Mouse (Mus musculus) embryonic facial prominence, embryonic 12.5 days (tissue): Measurements from ENCODE around the gene Lpcat3. TPM values are rescaled to one million over a fixed set of nuclear protein-coding genes. Genes with fewer than 3 reads are reported as not detected.

Experiments
- ATAC-seq: fragments of 200-750 bp; cut with Nextera tagmentation; 2 replicates; pipeline ENCODE4 v1.8.0; 2017; ENCODE audit not compliant: insufficient number of reproducible peaks, insufficient read depth, low FRiP score, low TSS enrichment
- H3K27ac ChIP-seq: fragments of 300-500 bp; sonication (generic); 2 replicates; pipeline ENCODE4 v1.5.1; 2016; ENCODE audit warnings: mild to moderate bottlenecking
- H3K27me3 ChIP-seq: fragments of 300-500 bp; sonication (generic); 2 replicates; pipeline ENCODE4 v1.6.1; 2016; ENCODE audit warnings: mild to moderate bottlenecking, moderate library complexity
- H3K36me3 ChIP-seq: fragments of 300-500 bp; sonication (generic); 2 replicates; pipeline ENCODE4 v1.6.1; 2016; ENCODE audit warnings: mild to moderate bottlenecking
- H3K4me1 ChIP-seq: fragments of 300-500 bp; sonication (generic); 2 replicates; pipeline ENCODE4 v1.6.1; 2016
- H3K4me2 ChIP-seq: fragments of 300-500 bp; sonication (generic); replicated peaks from 2 replicates; pipeline ENCODE4 v1.6.1; 2016; ENCODE audit warnings: mild to moderate bottlenecking, moderate library complexity
- H3K4me3 ChIP-seq: fragments of 300-500 bp; sonication (generic); 2 replicates; pipeline ENCODE4 v1.5.1; 2016; ENCODE audit warnings: mild to moderate bottlenecking
- H3K9ac ChIP-seq: fragments of 300-500 bp; sonication (generic); 2 replicates; pipeline ENCODE4 v1.6.1; 2016; ENCODE audit warnings: mild to moderate bottlenecking, moderate library complexity
- H3K9me3 ChIP-seq: fragments of 300-500 bp; sonication (generic); 2 replicates; pipeline ENCODE4 v1.6.1; 2016; ENCODE audit warnings: mild to moderate bottlenecking, moderate library complexity
- WGBS: fragments of 180-500 bp; shearing (Covaris S2); methylation state at CpG from one replicate; pipeline ENCODE4 v1.1.7; 2016; 5-methylcytosine and 5-hydroxymethylcytosine counted together
- polyA plus RNA-seq: library from polyadenylated mRNA; unstranded; fragments of >200 nt; fragmentation: Nextera tagmentation; extraction: Ambion mirVana; gene quantifications from 2 replicates; pipeline ENCODE4 v1.2.1, GENCODE M21; 2016

Lpcat3 gene
- polyA plus RNA-seq, 1 experiment from 2014 or later: 49.1 TPM

DNA sequence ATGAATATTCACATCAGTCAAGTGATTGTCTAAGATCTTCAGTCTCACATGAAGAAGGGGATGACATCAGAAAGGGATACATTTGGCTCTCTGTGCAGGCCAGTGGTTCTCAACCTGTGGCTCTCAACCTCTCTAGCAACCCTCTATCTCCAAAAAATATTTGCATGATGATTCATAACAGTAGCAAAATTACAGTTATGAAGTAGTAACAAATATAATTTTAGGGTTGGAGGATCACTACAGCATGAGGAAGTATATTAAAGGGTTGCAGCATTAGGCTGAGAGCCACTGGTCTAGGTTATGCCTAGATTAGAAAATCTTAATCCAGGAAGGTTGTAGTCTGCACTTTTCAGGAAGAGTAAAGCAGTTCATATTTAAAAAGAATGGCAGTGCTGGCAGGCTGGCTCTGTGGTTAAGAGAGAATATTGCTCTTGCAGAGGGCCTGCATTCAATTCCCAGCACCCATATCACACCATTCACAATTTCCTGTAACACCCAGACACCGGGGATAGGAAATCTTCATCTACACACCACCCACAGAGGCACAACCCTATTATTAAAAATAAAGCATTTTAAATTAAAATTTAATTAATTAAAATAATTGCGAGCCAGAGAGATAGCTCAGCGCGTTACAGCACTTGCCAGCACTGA is 1.5 kb upstream of the Lpcat3 start:
- Histone ChIP-seq H3K27me3 (no peaks in the 10 kb centered on the region), H3K4me1 (peaks cover 4% of the 10 kb centered on the region; the same call in 1 of the 2 replicates), H3K9me3 (no peaks in the 10 kb centered on the region), H3K27ac (no peak overlapping the region), H3K36me3 (no peaks in the 10 kb centered on the region), H3K9ac (no peak overlapping the region), H3K4me2 (no peak overlapping the region), H3K4me3 (no peak overlapping the region)
- WGBS: 93% methylated on average over 4 of the region's 4 CpGs
- no peak for ATAC-seq

DNA sequence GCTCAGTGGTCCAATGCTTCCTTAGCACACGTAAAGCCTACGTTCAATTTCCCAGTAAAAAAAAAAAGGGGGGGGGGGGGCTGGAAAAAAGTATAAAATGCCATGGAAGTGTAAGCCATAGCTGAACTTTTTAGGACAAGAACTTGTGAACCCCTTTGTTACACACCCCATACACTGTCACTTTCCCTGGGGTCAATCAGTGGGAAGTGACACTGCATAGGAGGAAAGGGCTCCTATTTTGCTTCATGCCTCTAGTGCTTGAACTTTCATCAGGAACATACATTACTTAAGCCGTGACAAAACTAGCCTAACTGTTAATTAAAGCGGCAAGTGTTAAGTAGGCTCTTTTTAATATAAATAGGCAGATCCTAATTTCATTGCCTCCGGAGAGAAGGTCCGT is 832 bp upstream of the Lpcat3 start:
- H3K4me1 ChIP-seq: peaks cover 4% of the 10 kb centered on the region; the same call in 1 of the 2 replicates
- H3K27me3 ChIP-seq: no peaks in the 10 kb centered on the region
- peak overlapping the region; percentile 81 for H3K27ac ChIP-seq
- H3K4me2 ChIP-seq: peak overlapping the region; percentile 66
- H3K4me3 ChIP-seq: peak overlapping the region; percentile 52
- no peak for ATAC-seq
- peak overlapping the region; percentile 51; the same call in 1 of the 2 replicates for H3K9ac ChIP-seq
- H3K36me3 ChIP-seq: no peaks in the 10 kb centered on the region
- H3K9me3 ChIP-seq: no peaks in the 10 kb centered on the region
- 32% methylated on average over 6 of the region's 6 CpGs for WGBS

DNA sequence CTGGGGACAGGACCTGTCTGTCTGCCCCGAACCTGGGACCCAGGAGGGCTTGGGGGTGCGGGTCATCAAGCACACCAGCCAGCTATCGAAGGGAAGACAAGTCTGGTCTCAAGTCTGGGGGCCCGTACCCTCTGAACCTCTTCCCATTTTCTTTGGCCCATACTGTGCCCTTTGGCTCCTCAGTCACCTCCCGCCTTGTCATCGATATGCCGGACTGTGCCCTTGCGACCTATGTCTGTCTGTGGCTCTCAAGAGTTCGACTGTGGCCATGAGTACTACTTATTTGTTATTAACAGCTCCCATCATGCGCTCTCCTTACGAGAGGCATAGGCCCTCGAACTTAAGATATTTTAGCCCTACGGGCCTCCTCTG is 583 bp downstream of the Lpcat3 start:
- ATAC-seq: no peak
- H3K36me3 ChIP-seq: no peaks in the 10 kb centered on the region
- H3K27me3 ChIP-seq: no peaks in the 10 kb centered on the region
- no peaks in the 10 kb centered on the region for H3K9me3 ChIP-seq
- 19% methylated on average over 13 of the region's 13 CpGs for WGBS
- H3K4me2 ChIP-seq: peak overlapping the region; percentile 66
- 0 out of 2 replicates have a peak overlapping the region, but pooled peaks have one; percentile 81 for H3K27ac ChIP-seq
- H3K4me3 ChIP-seq: peak overlapping the region; percentile 52
- peak overlapping the region; percentile 51 for H3K9ac ChIP-seq
- H3K4me1 ChIP-seq: peaks cover 4% of the 10 kb centered on the region; the same call in 1 of the 2 replicates

DNA sequence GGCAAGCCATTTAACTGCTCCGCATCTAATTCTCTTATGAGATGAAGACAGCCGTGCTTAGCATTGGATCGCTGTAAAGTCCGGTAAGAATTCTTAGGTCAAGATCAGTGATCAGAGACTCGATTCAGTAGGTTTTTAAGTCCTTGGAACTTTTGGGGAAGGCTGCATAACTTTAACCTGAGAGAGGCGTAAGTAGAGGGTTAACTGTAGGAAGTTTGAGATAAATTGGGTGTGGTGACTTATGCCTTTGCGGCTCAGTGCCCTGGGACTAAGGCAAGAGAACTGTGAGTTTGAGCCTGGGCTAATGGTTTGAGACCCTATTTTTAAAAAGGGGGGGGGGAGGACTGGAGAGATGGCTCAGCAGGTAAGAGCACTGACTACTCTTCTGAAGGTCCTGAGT is 1.4 kb downstream of the Lpcat3 start:
- H3K27ac ChIP-seq: no peak overlapping the region
- peak overlapping the region; percentile 66 for H3K4me2 ChIP-seq
- H3K36me3 ChIP-seq: no peaks in the 10 kb centered on the region
- 81% methylated on average over 7 of the region's 7 CpGs for WGBS
- no peak for ATAC-seq
- H3K4me1 ChIP-seq: peaks cover 4% of the 10 kb centered on the region; the same call in 1 of the 2 replicates
- no peak overlapping the region for H3K9ac ChIP-seq
- H3K9me3 ChIP-seq: no peaks in the 10 kb centered on the region
- 0 out of 2 replicates have a peak overlapping the region, but pooled peaks have one; percentile 2 for H3K4me3 ChIP-seq
- H3K27me3 ChIP-seq: no peaks in the 10 kb centered on the region

DNA sequence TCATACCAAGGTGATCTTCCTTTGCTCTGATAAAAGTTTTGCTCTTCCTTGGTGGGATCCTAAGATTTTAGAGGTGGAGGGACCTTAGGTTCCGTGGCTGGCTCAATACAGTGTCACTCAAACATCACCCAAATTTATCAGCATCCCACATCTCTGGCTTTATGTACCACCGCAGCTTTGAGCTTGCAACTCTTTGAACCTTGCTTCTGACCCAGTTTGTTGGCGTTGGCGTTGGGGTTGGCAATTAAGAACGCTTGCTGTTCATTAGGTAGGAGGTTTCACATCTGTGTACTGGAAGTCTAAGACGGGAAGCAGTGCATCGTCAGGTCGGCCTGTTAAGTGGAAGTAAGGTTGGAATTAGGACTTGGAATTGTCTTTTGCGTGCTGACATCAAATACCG is 2.2 kb downstream of the Lpcat3 start:
- no peaks in the 10 kb centered on the region for H3K36me3 ChIP-seq
- peaks cover 4% of the 10 kb centered on the region; the same call in 1 of the 2 replicates for H3K4me1 ChIP-seq
- no peak overlapping the region for H3K27ac ChIP-seq
- H3K9me3 ChIP-seq: no peaks in the 10 kb centered on the region
- no peaks in the 10 kb centered on the region for H3K27me3 ChIP-seq
- 92% methylated on average over 10 of the region's 10 CpGs for WGBS
- H3K4me3 ChIP-seq: no peak overlapping the region
- no peak overlapping the region for H3K9ac ChIP-seq
- H3K4me2 ChIP-seq: no peak overlapping the region
- no peak for ATAC-seq

DNA sequence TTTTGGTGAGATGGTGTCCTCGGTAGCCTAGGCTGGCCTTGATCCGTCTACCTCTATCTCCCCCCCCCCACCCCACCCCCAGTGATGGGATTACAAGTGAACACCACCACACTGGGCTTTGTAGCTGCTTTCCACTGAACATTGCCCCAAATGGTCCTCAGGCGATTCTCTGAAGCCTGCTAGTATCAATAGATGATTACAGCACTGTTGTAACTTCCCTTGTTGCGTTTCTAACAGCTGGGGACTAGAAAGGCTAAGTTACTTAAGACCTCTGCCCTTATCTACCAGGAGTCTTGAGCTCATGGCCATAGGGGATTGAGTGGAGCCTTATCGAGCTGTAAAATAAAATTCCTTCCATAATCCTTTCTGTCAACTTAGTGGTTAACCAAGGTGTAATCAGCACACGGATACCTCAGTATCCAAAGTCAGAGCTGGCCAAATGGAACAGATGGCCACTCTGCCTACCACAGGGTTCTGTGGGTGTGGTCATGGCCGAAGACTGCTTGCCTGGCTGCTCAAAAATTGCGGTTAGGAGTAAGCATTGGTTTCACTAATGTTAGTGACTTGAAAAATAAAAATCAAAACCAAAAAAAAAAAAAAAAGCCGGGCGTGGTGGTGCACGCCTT is 6.5 kb downstream of the Lpcat3 start:
- Histone ChIP-seq H3K4me2 (no peak overlapping the region), H3K36me3 (no peaks in the 10 kb centered on the region), H3K27me3 (no peaks in the 10 kb centered on the region), H3K9ac (no peak overlapping the region), H3K4me3 (no peak overlapping the region), H3K27ac (no peak overlapping the region), H3K4me1 (peaks cover 7% of the 10 kb centered on the region; the same call in 1 of the 2 replicates), H3K9me3 (no peaks in the 10 kb centered on the region)
- no peak for ATAC-seq
- 86% methylated on average over 11 of the region's 11 CpGs for WGBS

DNA sequence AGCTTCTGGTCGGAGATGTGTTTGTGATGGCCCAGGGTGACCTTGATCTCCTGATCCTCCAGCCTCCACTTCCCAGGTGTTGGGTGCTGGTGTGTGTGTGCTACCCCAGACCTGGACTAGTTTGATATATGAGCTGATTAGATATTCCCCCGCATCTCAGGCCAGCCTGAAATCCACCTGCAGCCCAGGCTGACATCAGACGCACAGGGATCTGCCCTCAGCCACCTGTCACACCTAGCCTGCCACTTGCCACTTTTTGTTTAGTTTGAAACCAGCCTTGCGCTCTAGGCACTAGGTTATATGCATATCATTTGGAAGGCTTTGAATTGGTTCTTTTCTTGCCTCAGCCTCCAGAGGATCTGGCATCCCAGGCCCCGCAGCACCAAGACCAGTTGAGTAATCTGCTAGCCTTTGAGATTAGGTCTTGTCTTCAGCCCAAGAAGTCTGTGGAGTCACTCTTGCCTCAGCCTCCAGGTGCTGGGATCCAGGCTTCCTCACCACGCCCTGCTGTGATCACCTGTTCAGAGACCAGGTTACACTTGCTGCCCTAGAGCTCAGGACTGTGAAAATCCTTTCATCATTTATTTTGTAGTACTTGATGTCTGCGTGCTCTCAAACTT is 7.6 kb downstream of the Lpcat3 start:
- Histone ChIP-seq H3K27ac (no peak overlapping the region), H3K4me2 (no peak overlapping the region), H3K4me3 (no peak overlapping the region), H3K9me3 (no peaks in the 10 kb centered on the region), H3K4me1 (peaks cover 7% of the 10 kb centered on the region; the same call in 1 of the 2 replicates), H3K27me3 (no peaks in the 10 kb centered on the region), H3K9ac (no peak overlapping the region), H3K36me3 (no peaks in the 10 kb centered on the region)
- no peak for ATAC-seq
- 93% methylated on average over 7 of the region's 7 CpGs for WGBS

DNA sequence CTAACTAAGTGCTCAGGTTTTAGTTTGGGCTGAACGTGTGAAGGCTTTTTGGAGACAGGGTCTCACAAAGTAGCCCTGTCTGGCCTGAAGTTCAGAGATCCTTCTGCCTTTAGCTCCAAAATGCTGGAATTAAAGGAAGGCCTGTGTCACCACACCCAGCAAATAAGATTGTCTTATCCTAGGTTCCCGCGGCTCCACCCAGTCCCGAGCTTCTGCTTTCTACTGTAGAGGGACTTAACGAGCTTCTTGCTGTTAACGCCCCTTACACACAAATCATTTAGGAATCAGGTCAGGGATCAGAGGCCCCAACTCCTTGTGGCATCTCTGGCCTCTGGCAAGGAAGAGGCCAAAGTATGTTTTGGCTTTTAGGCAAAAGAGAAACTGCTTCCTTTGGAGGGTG is 9.3 kb downstream of the Lpcat3 start:
- Histone ChIP-seq H3K4me2 (no peak overlapping the region), H3K4me1 (peaks cover 7% of the 10 kb centered on the region; the same call in 1 of the 2 replicates), H3K4me3 (no peak overlapping the region), H3K27me3 (no peaks in the 10 kb centered on the region), H3K9ac (no peak overlapping the region), H3K36me3 (no peaks in the 10 kb centered on the region), H3K9me3 (no peaks in the 10 kb centered on the region), H3K27ac (no peak overlapping the region)
- no peak for ATAC-seq
- WGBS: 73% methylated on average over 6 of the region's 6 CpGs

DNA sequence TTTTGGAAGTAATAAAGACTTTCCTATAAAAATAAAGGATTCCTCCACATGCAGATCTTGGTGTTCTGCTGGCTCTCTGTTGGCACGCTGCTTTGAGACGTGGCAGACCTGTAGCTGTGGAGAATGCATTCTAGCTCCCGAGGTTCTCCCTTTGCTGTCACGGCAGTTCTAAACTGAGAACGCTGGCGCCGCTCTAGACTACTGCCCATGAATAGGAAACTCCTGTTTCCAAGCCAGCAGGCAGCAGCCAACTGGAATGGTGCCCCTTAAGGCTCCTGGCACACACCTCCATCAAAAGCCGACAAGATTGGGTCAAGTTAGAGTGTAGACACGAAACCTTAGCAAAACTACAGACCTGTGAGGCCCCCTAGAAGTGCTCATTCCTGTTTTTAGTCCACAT is 10.8 kb downstream of the Lpcat3 start:
- no peak for ATAC-seq
- Histone ChIP-seq H3K27ac (no peak overlapping the region), H3K4me2 (no peak overlapping the region), H3K36me3 (no peaks in the 10 kb centered on the region), H3K4me3 (no peak overlapping the region), H3K9me3 (no peaks in the 10 kb centered on the region), H3K9ac (no peak overlapping the region), H3K27me3 (no peaks in the 10 kb centered on the region), H3K4me1 (peaks cover 7% of the 10 kb centered on the region; the same call in 1 of the 2 replicates)
- WGBS: 94% methylated on average over 9 of the region's 9 CpGs

DNA sequence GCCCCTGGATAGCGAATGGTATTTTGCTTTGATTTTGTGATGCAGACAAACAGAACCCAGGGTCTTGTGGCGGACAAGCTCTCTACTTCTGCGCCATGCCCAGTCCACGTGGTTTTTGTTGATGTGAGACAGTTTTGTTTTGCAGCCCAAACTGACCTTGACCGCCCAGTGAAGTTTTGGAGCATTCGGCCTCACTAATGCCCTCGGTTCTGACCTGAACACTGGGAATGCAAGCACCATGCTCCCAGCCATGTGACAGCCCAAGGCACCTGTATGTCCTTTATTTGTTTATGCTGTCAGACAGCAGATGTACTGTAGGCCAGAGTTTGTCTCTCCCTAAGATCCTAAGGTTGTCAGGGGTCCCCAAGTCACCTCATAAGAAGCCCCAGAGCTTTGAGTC is 11.8 kb downstream of the Lpcat3 start:
- Histone ChIP-seq H3K4me1 (peaks cover 7% of the 10 kb centered on the region; the same call in 1 of the 2 replicates), H3K36me3 (no peaks in the 10 kb centered on the region), H3K9ac (no peak overlapping the region), H3K9me3 (no peaks in the 10 kb centered on the region), H3K4me3 (no peak overlapping the region), H3K27me3 (no peaks in the 10 kb centered on the region), H3K4me2 (no peak overlapping the region), H3K27ac (no peak overlapping the region)
- WGBS: 95% methylated on average over 7 of the region's 7 CpGs
- ATAC-seq: no peak

DNA sequence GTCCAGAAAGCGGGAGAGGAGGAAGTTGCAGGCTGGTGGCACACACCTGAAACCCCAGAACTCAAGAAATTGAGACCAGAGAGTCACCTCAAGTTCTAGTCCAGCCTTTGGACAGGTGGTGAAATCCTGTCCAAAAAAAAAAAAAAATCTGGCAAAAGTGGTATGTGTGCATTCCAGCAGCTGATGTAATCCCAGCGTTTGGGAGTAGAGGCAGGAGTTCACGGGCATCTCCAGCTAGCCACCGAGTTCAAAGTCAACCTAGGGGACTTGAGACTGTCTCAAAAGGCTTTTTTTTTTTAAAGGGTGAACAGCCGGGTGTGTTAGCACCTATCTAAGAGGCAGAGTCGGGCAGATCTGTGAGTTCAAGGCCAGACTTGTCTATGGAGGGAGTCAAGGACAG is 13.3 kb downstream of the Lpcat3 start:
- no peak overlapping the region for H3K27ac ChIP-seq
- 84% methylated on average over 6 of the region's 6 CpGs for WGBS
- H3K9ac ChIP-seq: no peak overlapping the region
- peaks cover 7% of the 10 kb centered on the region; the same call in 1 of the 2 replicates for H3K4me1 ChIP-seq
- no peaks in the 10 kb centered on the region for H3K36me3 ChIP-seq
- no peaks in the 10 kb centered on the region for H3K27me3 ChIP-seq
- ATAC-seq: no peak
- H3K9me3 ChIP-seq: no peaks in the 10 kb centered on the region
- H3K4me3 ChIP-seq: no peak overlapping the region
- no peak overlapping the region for H3K4me2 ChIP-seq

DNA sequence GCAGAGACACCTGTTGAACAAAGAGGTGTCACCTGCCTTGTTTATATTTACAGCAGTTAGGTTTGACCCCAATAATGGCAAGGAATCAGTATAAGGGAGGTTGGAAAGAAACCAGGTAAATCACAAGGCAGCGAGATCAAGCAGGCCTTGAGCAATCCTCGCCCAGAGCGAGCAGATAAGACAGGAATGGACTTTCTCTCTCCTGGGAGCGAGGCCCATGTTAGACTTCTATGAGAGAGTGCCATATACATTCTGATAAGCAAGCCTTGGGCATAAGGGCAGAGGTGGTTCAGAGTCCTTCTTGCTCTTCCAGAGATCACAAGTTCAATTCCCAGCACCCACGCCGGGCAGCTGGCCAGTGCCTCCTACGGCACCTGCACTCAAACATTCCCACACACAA is 15.9 kb downstream of the Lpcat3 start:
- Histone ChIP-seq H3K9me3 (no peaks in the 10 kb centered on the region), H3K9ac (no peak overlapping the region), H3K4me3 (no peak overlapping the region), H3K27ac (no peak overlapping the region), H3K4me2 (no peak overlapping the region), H3K27me3 (no peaks in the 10 kb centered on the region), H3K4me1 (no peaks in the 10 kb centered on the region), H3K36me3 (no peaks in the 10 kb centered on the region)
- WGBS: 93% methylated on average over 7 of the region's 7 CpGs
- ATAC-seq: no peak
